Mouse (Mus musculus): Measurements from ENCODE around the gene Col6a6. TPM values are rescaled to one million over a fixed set of nuclear protein-coding genes. Genes with fewer than 3 reads are reported as not detected.

The Col6a6 gene
- total and polyA plus RNA-seq, 3 experiments = 0.05 TPM; not detected in 2

DNA sequence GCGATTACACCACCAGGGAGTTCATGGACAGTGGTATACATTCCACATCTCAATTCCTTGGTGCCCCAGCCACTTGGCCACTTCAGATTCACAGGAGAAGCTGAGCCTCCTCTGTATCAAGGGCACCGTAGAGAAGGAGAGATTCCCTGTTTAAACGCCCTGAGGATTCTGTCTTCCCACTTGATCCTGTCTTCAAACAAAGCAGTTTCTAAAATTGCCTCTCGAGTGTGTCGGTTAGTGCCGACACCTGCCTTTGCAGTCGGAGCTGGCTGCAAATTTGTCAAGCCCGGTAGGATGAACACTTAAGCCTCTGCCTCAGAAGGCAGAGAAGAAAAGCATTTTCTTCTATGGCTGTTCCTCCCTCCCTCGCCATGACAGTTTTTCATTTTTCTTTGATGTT, 134.9 kb downstream of the Col6a6 start:
- H3K9me3 ChIP-seq (replicated peaks) = no peaks in the 10 kb centered on the region
- no peaks in the 10 kb centered on the region for H3K27me3 ChIP-seq (ENCODE audit: insufficient read depth, low read length)
- TF ChIP-seq CTCF (IDR thresholded peaks at IDR 0.05; ENCODE audit: low read depth, low read length) = no peak
- no peak for TF ChIP-seq GATA2 (IDR thresholded peaks at IDR 0.05; ENCODE audit: borderline replicate concordance, low read depth, low read length)
- TF ChIP-seq TAL1 (conservative IDR thresholded peaks at IDR 0.05; ENCODE audit: low read depth, low read length) = no peak
- TF ChIP-seq GATA1 (IDR thresholded peaks at IDR 0.05; ENCODE audit: borderline replicate concordance, low read length) = no peak
- no peak for TF ChIP-seq POLR2AphosphoS5 (IDR thresholded peaks at IDR 0.05; ENCODE audit: insufficient replicate concordance, low read depth, low read length)
- no peaks in the 10 kb centered on the region for H3K4me1 ChIP-seq (ENCODE audit: insufficient read depth, low read depth, low read length)
- peaks cover 18% of the 10 kb centered on the region for H3K36me3 ChIP-seq (replicated peaks)
- no peak for DNase-seq (ENCODE audit: low spot score)
- no peak overlapping the region for H3K4me3 ChIP-seq (ENCODE audit: low read depth, low read length)
- ATAC-seq (ENCODE audit: extremely low read depth, insufficient number of reproducible peaks, low FRiP score, poor library complexity, severe bottlenecking) = no peak

DNA sequence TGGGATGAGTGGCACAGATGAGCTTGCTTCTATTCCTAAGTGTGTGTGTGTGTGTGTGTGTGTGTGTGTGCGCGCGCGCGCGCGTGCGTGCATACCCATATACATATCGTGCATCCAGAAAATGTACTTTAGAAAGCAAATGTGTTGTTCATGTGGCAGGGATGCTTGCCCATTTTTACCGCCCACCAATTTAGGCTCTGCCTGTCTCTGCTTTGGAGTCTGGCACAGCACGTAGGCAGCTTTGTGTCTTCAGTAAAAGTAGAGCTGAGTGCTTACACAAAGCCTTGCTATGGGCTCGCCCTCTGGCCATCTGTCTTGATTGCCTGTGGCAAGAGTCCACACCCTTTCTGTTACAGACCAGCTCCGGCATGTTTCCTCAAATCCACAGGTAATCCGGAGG, 135.5 kb downstream of the Col6a6 start:
- Histone ChIP-seq H3K36me3 (replicated peaks) (peaks cover 24% of the 10 kb centered on the region), H3K4me1 (ENCODE audit: insufficient read depth, low read depth, low read length) (no peaks in the 10 kb centered on the region), H3K4me3 (ENCODE audit: low read depth, low read length) (no peak overlapping the region), H3K27me3 (ENCODE audit: insufficient read depth, low read length) (no peaks in the 10 kb centered on the region), H3K9me3 (replicated peaks) (no peaks in the 10 kb centered on the region)
- DNase-seq (ENCODE audit: low spot score) = no peak
- no peak for TF ChIP-seq CTCF (IDR thresholded peaks at IDR 0.05; ENCODE audit: low read depth, low read length)
- no peak for TF ChIP-seq POLR2AphosphoS5 (IDR thresholded peaks at IDR 0.05; ENCODE audit: insufficient replicate concordance, low read depth, low read length)
- no peak for TF ChIP-seq GATA1 (IDR thresholded peaks at IDR 0.05; ENCODE audit: borderline replicate concordance, low read length)
- ATAC-seq (ENCODE audit: extremely low read depth, insufficient number of reproducible peaks, low FRiP score, poor library complexity, severe bottlenecking) = no peak

DNA sequence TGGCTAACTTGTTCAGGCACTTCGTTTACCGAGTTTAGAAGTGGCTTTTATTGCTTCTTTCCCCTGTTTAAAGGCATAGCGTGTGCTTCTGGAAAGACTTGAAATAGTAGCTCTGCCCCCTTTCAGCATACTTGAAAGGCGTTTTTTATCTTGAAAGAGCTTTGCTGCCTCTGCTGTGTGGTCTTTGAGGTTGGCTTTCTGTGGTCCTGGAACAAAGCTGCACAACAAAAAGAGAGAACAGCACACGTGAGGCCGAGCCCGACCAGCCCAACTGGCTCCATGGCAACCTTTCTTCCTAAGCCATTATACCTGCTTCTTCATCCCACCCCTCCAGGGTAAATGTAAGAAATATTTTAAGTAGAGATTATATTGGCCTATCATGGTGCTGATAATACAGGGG, 138.5 kb downstream of the Col6a6 start:
- Histone ChIP-seq H3K9me3 (replicated peaks) (no peaks in the 10 kb centered on the region), H3K27me3 (ENCODE audit: insufficient read depth, low read length) (no peaks in the 10 kb centered on the region), H3K4me1 (ENCODE audit: insufficient read depth, low read depth, low read length) (no peaks in the 10 kb centered on the region), H3K36me3 (replicated peaks) (peaks cover 53% of the 10 kb centered on the region), H3K4me3 (ENCODE audit: low read depth, low read length) (no peak overlapping the region)
- no peak for ATAC-seq (ENCODE audit: extremely low read depth, insufficient number of reproducible peaks, low FRiP score, poor library complexity, severe bottlenecking)
- TF ChIP-seq TAL1 (conservative IDR thresholded peaks at IDR 0.05; ENCODE audit: low read depth, low read length) = no peak
- TF ChIP-seq POLR2AphosphoS5 (IDR thresholded peaks at IDR 0.05; ENCODE audit: insufficient replicate concordance, low read depth, low read length) = no peak
- no peak for TF ChIP-seq GATA1 (IDR thresholded peaks at IDR 0.05; ENCODE audit: borderline replicate concordance, low read length)
- TF ChIP-seq CTCF (IDR thresholded peaks at IDR 0.05; ENCODE audit: low read depth, low read length) = no peak
- no peak for TF ChIP-seq GATA2 (IDR thresholded peaks at IDR 0.05; ENCODE audit: borderline replicate concordance, low read depth, low read length)
- no peak for DNase-seq (ENCODE audit: low spot score)

DNA sequence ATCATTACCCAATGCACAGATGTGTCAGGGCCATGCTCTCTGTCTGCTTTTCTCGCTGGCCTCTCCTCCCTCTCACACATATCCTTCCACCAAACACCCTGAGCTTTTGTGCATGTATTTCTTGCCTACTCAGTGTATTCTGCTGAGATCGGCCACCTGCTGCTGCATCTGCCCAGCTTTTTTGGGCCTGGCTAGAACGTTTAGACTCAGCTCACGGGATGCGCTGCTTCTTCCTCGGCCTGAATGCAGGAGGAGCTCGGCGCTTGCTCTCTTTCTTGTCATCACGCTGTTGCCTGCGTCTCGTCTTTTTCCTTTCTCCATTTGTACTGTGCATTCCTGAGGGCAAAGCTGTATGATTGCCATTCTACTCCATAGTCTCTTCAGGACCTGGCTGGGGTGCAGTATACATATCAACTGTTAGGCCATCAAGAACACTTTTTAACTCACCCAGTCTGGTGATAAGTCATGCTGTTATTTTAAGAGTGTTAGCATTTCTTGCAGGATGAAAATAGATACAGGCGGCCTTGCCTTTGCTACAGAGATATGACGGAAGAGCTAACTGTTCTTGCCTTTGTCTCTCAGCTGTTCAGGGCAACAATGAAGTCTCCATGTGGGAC, 143.3 kb downstream of the Col6a6 start:
- H3K36me3 ChIP-seq (replicated peaks) = peaks cover 91% of the 10 kb centered on the region
- no peaks in the 10 kb centered on the region for H3K4me1 ChIP-seq (ENCODE audit: insufficient read depth, low read depth, low read length)
- ATAC-seq (ENCODE audit: extremely low read depth, insufficient number of reproducible peaks, low FRiP score, poor library complexity, severe bottlenecking) = no peak

DNA sequence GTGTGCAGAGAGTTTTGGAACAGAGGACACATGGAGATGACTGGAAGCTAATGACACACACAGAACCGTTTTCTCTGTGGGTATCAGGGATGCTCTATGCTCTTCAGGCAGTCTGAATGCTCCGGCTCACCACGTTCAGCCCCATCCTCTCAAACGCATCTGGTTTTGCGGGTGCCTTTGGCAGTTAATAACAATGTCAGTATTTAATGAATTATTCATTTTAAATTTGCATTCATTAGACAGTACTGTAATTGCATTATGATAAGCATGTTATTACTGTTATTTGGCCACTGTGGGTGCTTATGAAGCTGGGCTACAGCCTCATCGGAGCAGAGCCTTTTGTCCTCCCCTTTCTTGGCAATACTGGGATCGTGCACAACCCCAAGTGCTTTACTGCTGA, 146.6 kb downstream of the Col6a6 start:
- DNase-seq (ENCODE audit: low spot score) (no peak), ATAC-seq (ENCODE audit: extremely low read depth, insufficient number of reproducible peaks, low FRiP score, poor library complexity, severe bottlenecking) (no peak)
- Histone ChIP-seq H3K9me3 (replicated peaks) (no peaks in the 10 kb centered on the region), H3K36me3 (replicated peaks) (peaks cover 84% of the 10 kb centered on the region), H3K4me1 (ENCODE audit: insufficient read depth, low read depth, low read length) (no peaks in the 10 kb centered on the region), H3K4me3 (ENCODE audit: low read depth, low read length) (no peak overlapping the region), H3K27me3 (ENCODE audit: insufficient read depth, low read length) (no peaks in the 10 kb centered on the region)
- TF ChIP-seq POLR2AphosphoS5 (IDR thresholded peaks at IDR 0.05; ENCODE audit: insufficient replicate concordance, low read depth, low read length) = no peak
- TF ChIP-seq GATA2 (IDR thresholded peaks at IDR 0.05; ENCODE audit: borderline replicate concordance, low read depth, low read length) = no peak
- no peak for TF ChIP-seq TAL1 (conservative IDR thresholded peaks at IDR 0.05; ENCODE audit: low read depth, low read length)
- no peak for TF ChIP-seq CTCF (IDR thresholded peaks at IDR 0.05; ENCODE audit: low read depth, low read length)
- TF ChIP-seq GATA1 (IDR thresholded peaks at IDR 0.05; ENCODE audit: borderline replicate concordance, low read length) = no peak

More for the DNA sequence above, 143.3 kb downstream of the Col6a6 start:
- no peak overlapping the region for H3K4me3 ChIP-seq (ENCODE audit: low read depth, low read length)
- no peaks in the 10 kb centered on the region for H3K27me3 ChIP-seq (ENCODE audit: insufficient read depth, low read length)
- no peak for DNase-seq (ENCODE audit: low spot score)
- H3K9me3 ChIP-seq (replicated peaks) = no peaks in the 10 kb centered on the region
- TF ChIP-seq POLR2AphosphoS5 (IDR thresholded peaks at IDR 0.05; ENCODE audit: insufficient replicate concordance, low read depth, low read length) = no peak
- no peak for TF ChIP-seq TAL1 (conservative IDR thresholded peaks at IDR 0.05; ENCODE audit: low read depth, low read length)

DNA sequence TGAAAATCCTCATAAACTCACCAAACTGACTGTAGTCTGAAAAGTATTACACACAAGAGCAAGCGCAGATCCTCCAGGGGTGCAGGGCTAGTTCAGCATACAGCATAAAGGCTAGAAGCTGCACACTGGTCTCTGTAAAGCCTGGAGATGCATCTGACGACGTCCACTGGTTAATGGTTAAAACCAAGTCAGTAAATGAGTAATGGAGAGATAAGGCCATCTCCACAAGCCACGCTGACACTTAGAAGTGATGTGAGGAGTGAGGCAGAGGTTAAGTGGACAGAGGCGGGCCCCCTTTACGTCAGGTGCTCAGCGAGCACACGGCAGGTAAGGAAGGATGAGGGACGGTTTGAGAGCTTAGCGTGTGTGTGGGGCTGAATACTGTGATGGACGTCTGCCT, 152.0 kb downstream of the Col6a6 start:
- TF ChIP-seq CTCF (IDR thresholded peaks at IDR 0.05; ENCODE audit: low read depth, low read length) (no peak), TAL1 (conservative IDR thresholded peaks at IDR 0.05; ENCODE audit: low read depth, low read length) (no peak), GATA1 (IDR thresholded peaks at IDR 0.05; ENCODE audit: borderline replicate concordance, low read length) (no peak), GATA2 (IDR thresholded peaks at IDR 0.05; ENCODE audit: borderline replicate concordance, low read depth, low read length) (no peak), POLR2AphosphoS5 (IDR thresholded peaks at IDR 0.05; ENCODE audit: insufficient replicate concordance, low read depth, low read length) (no peak)
- H3K4me1 ChIP-seq (ENCODE audit: insufficient read depth, low read depth, low read length) = peaks cover 3% of the 10 kb centered on the region; the same call in 1 of the 2 replicates
- no peak for DNase-seq (ENCODE audit: low spot score)
- no peak overlapping the region for H3K4me3 ChIP-seq (ENCODE audit: low read depth, low read length)
- peaks cover 76% of the 10 kb centered on the region for H3K36me3 ChIP-seq (replicated peaks)
- H3K9me3 ChIP-seq (replicated peaks) = no peaks in the 10 kb centered on the region
- no peaks in the 10 kb centered on the region for H3K27me3 ChIP-seq (ENCODE audit: insufficient read depth, low read length)
- no peak for ATAC-seq (ENCODE audit: extremely low read depth, insufficient number of reproducible peaks, low FRiP score, poor library complexity, severe bottlenecking)

All from G1E (cell line).